Mouse (Mus musculus) heart, adult 2 months (tissue): ENCODE data around the gene Bmp6.

ENCODE experiments used
- CTCF ChIP-seq: fragments of 200-600 bp; IDR thresholded peaks from 2 replicates; pipeline ENCODE4 v1.8.1; 2022; ENCODE audit warnings: antibody characterized with exemption, mild to moderate bottlenecking, moderate library complexity
- POLR2A ChIP-seq: fragments of 200-500 bp; IDR thresholded peaks from 2 replicates; pipeline ENCODE4 v1.6.1; 2011; ENCODE audit warnings: mild to moderate bottlenecking, low read depth, low read length, control low read depth; ENCODE audit not compliant: insufficient read depth

DNA sequence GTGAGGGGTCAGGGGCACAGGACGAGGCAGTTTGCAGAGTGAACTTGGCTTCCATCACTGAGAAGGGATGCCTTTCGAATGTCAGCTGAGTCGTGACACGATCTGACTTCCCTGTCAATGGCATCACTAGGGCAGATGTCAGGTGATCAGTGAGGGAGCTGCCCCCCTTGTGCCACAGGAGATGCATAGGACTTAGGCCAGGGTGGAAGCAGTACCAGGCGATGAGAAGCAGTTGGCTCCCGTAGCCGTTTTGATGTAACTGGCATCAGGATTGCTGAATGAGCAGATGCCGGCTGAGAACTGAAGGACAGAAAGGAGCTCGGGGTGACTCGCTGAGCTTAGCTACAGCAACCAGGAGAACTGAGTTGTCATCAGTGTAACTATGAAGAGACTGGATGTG lies 188.6 kb downstream of the Bmp6 start:
- TF ChIP-seq CTCF, result no peak
- no peak for TF ChIP-seq POLR2A
